Mouse (Mus musculus): ENCODE data around the gene Dst. TPM values are rescaled to one million over a fixed set of nuclear protein-coding genes. Genes with fewer than 3 reads are reported as not detected.

Dst gene
- polyA plus RNA-seq, 1 experiment from 2014 or later: 3.3 TPM

DNA sequence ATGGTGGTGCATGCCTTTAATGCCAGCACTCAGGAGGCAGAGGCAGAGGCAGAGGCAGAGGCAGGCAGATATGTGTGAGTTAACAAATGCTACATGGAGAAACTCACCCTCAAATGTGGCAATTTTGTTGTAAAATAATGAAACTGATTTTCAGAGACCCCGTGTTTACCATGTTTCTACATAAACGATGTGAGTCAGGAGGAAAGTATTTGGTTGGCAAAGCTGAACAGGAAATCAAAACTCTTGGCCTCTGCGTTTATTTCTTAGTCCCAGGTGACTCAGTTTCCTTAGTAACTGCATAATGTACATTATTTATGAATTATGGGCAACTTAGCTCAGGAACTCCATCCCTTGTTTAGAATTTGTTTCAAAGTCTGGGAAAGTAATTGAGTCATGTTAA lies 136.7 kb downstream of the Dst start:
- 50% methylated on average over 3 of the region's 3 CpGs for WGBS (ENCODE audit: insufficient replicate concordance)
- H3K4me3 ChIP-seq (replicated peaks): no peak overlapping the region
- DNase-seq (no peak), ATAC-seq (ENCODE audit: low read depth) (no peak)
- no peaks in the 10 kb centered on the region for H3K36me3 ChIP-seq
- H3K9ac ChIP-seq: no peak overlapping the region
- no peaks in the 10 kb centered on the region for H3K4me1 ChIP-seq (replicated peaks)
- H3K9me3 ChIP-seq (replicated peaks): no peaks in the 10 kb centered on the region
- no peak overlapping the region for H3K27ac ChIP-seq
- H3K27me3 ChIP-seq: no peaks in the 10 kb centered on the region
- H3K4me2 ChIP-seq: no peak overlapping the region

DNA sequence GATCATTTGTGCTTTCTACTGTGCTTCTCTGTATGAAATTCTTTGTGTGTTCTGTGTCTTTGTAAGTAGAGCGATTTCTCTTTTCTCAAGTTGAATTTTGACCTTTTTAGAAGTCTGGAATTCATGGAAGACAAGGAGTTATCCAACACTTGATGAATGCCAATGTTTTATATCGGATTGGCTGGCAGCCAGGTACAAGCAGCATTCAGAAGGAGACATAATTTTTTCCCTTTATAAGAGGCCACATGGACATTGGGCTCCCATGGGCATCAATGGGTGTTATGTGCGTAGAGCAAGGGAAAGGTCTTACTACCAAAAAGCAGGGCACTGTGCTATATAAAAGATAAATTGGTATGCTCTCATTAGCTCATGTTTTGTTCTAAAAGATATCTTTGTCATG lies 139.3 kb downstream of the Dst start:
- no peak overlapping the region for H3K4me2 ChIP-seq
- H3K36me3 ChIP-seq: no peaks in the 10 kb centered on the region
- H3K27ac ChIP-seq: no peak overlapping the region
- DNase-seq: no peak
- 62% methylated on average over 3 of the region's 3 CpGs for WGBS (ENCODE audit: insufficient replicate concordance)
- no peak overlapping the region for H3K9ac ChIP-seq
- peaks cover 3% of the 10 kb centered on the region; the same call in 1 of the 2 replicates for H3K4me1 ChIP-seq (replicated peaks)
- no peaks in the 10 kb centered on the region for H3K27me3 ChIP-seq
- ATAC-seq (ENCODE audit: low read depth): no peak
- H3K9me3 ChIP-seq (replicated peaks): no peaks in the 10 kb centered on the region
- no peak overlapping the region for H3K4me3 ChIP-seq (replicated peaks)

DNA sequence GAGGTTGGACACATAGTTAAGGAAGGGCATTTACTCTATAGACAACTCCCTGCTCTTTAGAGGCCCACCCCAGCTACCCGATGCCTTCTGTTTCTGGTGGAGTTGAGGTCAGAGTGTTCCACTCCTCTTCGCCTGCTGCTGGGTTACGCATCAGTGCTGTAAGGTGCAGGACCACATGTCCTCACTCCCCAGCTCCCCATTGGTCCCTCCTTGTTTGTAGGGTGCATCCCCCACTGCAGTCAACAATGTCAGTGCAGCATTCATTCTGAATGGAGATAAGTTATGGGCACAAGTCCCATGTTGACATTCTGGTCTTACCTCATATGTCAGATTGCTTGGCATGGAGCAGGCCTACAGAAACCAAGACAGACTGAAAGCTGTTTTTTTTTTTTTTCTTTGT lies 143.2 kb downstream of the Dst start:
- Histone ChIP-seq H3K4me1 (replicated peaks) (peaks cover 3% of the 10 kb centered on the region; the same call in 1 of the 2 replicates), H3K4me3 (replicated peaks) (no peak overlapping the region), H3K9ac (no peak overlapping the region), H3K4me2 (no peak overlapping the region), H3K36me3 (no peaks in the 10 kb centered on the region), H3K27ac (no peak overlapping the region), H3K9me3 (replicated peaks) (no peaks in the 10 kb centered on the region), H3K27me3 (no peaks in the 10 kb centered on the region)
- ATAC-seq (ENCODE audit: low read depth) (no peak), DNase-seq (no peak)
- WGBS (ENCODE audit: insufficient replicate concordance): 72% methylated on average over 3 of the region's 3 CpGs

DNA sequence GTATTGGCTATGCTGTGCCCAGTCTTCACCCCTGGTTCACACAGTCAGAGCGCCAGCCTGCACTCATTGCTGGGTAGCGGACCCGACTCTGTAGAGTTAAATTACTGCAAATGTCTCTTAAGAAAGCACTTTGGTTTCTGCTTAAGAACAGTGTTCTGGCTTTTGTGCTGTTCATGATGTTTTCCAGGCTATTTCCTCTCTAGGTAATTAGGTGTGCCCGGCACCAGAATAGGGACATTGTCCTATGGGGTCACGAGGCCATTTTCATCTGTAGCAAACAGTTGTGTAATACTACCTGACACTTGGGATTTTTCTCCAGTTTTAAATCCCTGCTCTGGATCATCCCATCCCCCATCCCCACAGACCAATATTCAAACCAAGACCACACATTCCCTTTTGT lies 144.4 kb downstream of the Dst start:
- no peaks in the 10 kb centered on the region for H3K36me3 ChIP-seq
- H3K9ac ChIP-seq: no peak overlapping the region
- peaks cover 3% of the 10 kb centered on the region; the same call in 1 of the 2 replicates for H3K4me1 ChIP-seq (replicated peaks)
- no peaks in the 10 kb centered on the region for H3K27me3 ChIP-seq
- H3K4me2 ChIP-seq: no peak overlapping the region
- no peak overlapping the region for H3K4me3 ChIP-seq (replicated peaks)
- 70% methylated on average over 5 of the region's 5 CpGs for WGBS (ENCODE audit: insufficient replicate concordance)
- H3K27ac ChIP-seq: no peak overlapping the region
- DNase-seq: no peak
- no peak for ATAC-seq (ENCODE audit: low read depth)
- no peaks in the 10 kb centered on the region for H3K9me3 ChIP-seq (replicated peaks)

DNA sequence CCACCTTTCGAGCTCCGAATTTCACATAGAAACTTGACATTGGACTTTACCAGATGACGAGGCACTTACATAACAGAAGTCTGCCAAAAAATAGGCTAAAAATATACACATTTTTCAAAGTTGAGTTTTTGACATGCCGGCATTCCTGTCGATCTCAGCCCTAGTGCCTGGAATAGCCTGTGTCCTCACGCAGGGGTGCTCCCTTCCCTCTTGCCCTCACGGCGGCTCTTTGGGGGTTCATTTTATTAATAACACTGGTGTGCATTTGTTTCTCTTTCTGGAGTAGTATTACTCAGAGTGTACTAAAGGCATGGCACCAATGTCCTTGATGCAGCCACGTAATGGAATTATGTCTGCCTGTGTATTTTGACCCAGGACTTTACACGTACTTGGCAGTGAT lies 146.9 kb downstream of the Dst start:
- WGBS (ENCODE audit: insufficient replicate concordance): 71% methylated on average over 10 of the region's 10 CpGs
- Histone ChIP-seq H3K4me3 (replicated peaks) (no peak overlapping the region), H3K9me3 (replicated peaks) (no peaks in the 10 kb centered on the region), H3K27ac (no peak overlapping the region), H3K27me3 (no peaks in the 10 kb centered on the region), H3K4me1 (replicated peaks) (peaks cover 3% of the 10 kb centered on the region; the same call in 1 of the 2 replicates), H3K9ac (no peak overlapping the region), H3K4me2 (no peak overlapping the region), H3K36me3 (no peaks in the 10 kb centered on the region)
- no peak for ATAC-seq (ENCODE audit: low read depth)
- no peak for DNase-seq

DNA sequence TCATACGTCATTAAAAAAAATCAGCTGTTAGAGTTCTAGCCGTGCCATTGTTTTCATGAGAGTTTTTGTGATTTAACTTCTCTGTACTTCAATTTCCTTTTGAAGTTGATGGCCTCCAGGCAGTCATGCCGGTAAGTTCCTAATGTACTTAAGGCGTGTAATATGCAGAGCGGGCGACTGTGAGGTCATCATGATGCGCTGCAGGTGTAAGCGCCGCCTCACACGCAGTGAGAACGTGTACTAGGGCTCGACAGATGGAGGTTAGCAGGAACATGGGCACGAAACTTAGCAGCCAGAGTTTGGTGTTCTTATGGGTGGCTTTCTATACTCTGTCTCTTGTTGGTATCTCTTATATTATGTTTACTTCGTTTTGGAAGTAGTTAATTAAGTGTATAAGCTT lies 148.6 kb downstream of the Dst start:
- no peak overlapping the region for H3K4me3 ChIP-seq (replicated peaks)
- H3K36me3 ChIP-seq: no peaks in the 10 kb centered on the region
- WGBS (ENCODE audit: insufficient replicate concordance): 79% methylated on average over 14 of the region's 14 CpGs
- DNase-seq (no peak), ATAC-seq (ENCODE audit: low read depth) (no peak)
- no peaks in the 10 kb centered on the region for H3K27me3 ChIP-seq
- no peak overlapping the region for H3K27ac ChIP-seq
- no peak overlapping the region for H3K9ac ChIP-seq
- H3K4me1 ChIP-seq (replicated peaks): peaks cover 3% of the 10 kb centered on the region; the same call in 1 of the 2 replicates
- no peaks in the 10 kb centered on the region for H3K9me3 ChIP-seq (replicated peaks)
- H3K4me2 ChIP-seq: no peak overlapping the region

DNA sequence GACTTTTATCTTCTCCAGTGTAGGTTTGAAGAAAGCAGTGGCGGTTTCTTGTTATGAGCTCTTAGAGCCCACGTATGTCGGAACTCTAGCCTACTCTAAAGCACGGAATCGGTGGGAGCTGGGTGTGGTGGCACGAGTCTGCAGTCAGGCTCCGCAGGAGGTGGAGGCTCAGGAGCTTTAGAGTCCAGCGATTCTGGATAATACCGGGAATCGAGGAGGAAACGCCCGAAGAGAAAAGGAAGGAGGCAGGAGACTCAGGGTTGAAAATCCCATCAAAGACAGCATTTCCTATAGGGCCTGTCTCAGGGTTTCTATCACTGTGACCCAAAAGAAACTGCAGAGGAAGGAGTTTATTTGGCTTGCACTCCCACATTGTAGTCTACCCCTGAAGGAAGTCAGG lies 151.2 kb downstream of the Dst start:
- H3K4me1 ChIP-seq (replicated peaks): peaks cover 10% of the 10 kb centered on the region; the same call in 1 of the 2 replicates
- no peak overlapping the region for H3K4me2 ChIP-seq
- H3K27ac ChIP-seq: no peak overlapping the region
- no peaks in the 10 kb centered on the region for H3K36me3 ChIP-seq
- H3K9me3 ChIP-seq (replicated peaks): no peaks in the 10 kb centered on the region
- no peak for DNase-seq
- H3K9ac ChIP-seq: no peak overlapping the region
- H3K27me3 ChIP-seq: no peaks in the 10 kb centered on the region
- WGBS (ENCODE audit: insufficient replicate concordance): 72% methylated on average over 12 of the region's 12 CpGs
- no peak for ATAC-seq (ENCODE audit: low read depth)
- H3K4me3 ChIP-seq (replicated peaks): no peak overlapping the region

DNA sequence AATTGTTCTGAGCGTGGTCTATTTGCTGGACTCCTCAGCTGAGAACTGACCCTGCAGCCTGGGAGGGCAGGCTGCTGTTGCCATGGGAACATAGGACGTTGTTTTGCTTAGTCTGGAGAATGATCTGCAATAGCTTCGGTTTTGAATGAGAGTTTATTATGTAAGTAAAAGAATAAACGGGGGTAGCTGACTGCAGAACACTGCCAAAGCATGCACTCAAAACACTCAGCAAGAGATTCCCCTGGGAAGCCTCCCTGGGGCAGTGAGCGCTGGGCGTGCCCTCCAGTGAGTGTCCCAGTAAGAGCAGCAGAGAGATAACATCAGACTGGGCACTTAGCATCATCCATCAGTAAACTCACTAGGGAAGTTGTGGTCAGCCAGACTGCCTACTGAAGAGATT lies 152.4 kb downstream of the Dst start:
- Histone ChIP-seq H3K4me2 (no peak overlapping the region), H3K36me3 (no peaks in the 10 kb centered on the region), H3K27ac (no peak overlapping the region), H3K4me3 (replicated peaks) (no peak overlapping the region), H3K9ac (no peak overlapping the region), H3K27me3 (no peaks in the 10 kb centered on the region), H3K9me3 (replicated peaks) (no peaks in the 10 kb centered on the region), H3K4me1 (replicated peaks) (peaks cover 11% of the 10 kb centered on the region; the same call in 1 of the 2 replicates)
- ATAC-seq (ENCODE audit: low read depth) (no peak), DNase-seq (no peak)
- 20% methylated on average over 6 of the region's 6 CpGs for WGBS (ENCODE audit: insufficient replicate concordance)

DNA sequence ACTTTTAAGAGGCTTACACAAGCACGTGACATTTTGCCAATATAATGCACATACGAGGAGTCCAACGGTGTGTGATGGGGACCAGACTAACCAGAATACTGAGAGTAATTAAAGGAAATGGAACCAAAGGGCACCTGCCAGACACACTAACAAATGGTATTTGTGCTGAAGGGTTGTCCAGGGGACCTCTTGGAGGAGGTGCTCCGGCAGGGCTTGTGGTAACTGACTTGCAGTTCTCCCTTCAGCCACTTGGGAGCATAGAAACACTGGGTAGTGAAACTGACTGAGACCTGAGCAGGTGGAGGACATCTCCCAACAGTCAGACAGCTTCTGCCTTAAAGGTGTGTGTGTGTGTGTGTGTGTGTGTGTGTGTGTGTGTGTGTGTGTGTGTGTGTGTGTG lies 153.1 kb downstream of the Dst start:
- WGBS (ENCODE audit: insufficient replicate concordance): 25% methylated on average over 4 of the region's 4 CpGs
- no peak for ATAC-seq (ENCODE audit: low read depth)
- H3K4me2 ChIP-seq: no peak overlapping the region

DNA sequence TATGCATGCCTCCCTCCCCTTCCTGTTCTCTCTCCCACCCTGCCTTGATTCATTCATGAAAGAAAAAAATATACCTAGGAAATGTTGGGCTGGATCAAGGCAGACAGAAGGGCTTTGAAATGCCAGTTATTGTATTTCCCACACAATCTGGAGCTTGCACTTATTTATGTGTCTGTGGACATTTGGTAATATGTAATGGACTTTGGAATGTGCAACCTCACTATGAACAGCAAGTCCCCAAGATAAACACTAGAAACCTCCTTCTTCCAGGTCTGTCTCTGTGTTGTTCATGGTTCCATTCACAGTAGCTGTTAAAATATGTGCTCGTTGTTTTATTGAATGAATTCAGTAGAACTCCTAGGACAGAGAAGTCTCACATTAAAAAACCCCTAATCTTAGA lies 153.8 kb downstream of the Dst start:
- Histone ChIP-seq H3K9ac (no peak overlapping the region), H3K36me3 (no peaks in the 10 kb centered on the region), H3K27me3 (no peaks in the 10 kb centered on the region), H3K4me1 (replicated peaks) (peaks cover 11% of the 10 kb centered on the region; the same call in 1 of the 2 replicates), H3K9me3 (replicated peaks) (no peaks in the 10 kb centered on the region), H3K4me2 (no peak overlapping the region), H3K27ac (no peak overlapping the region), H3K4me3 (replicated peaks) (no peak overlapping the region)
- DNase-seq: no peak
- ATAC-seq (ENCODE audit: low read depth): no peak
- 70% methylated on average over 1 of the region's 1 CpGs for WGBS (ENCODE audit: insufficient replicate concordance)

More for the DNA sequence above, 153.1 kb downstream of the Dst start:
- Histone ChIP-seq H3K36me3 (no peaks in the 10 kb centered on the region), H3K27ac (no peak overlapping the region), H3K9ac (no peak overlapping the region), H3K9me3 (replicated peaks) (no peaks in the 10 kb centered on the region), H3K27me3 (no peaks in the 10 kb centered on the region), H3K4me3 (replicated peaks) (no peak overlapping the region), H3K4me1 (replicated peaks) (peaks cover 11% of the 10 kb centered on the region; the same call in 1 of the 2 replicates)
- no peak for DNase-seq

DNA sequence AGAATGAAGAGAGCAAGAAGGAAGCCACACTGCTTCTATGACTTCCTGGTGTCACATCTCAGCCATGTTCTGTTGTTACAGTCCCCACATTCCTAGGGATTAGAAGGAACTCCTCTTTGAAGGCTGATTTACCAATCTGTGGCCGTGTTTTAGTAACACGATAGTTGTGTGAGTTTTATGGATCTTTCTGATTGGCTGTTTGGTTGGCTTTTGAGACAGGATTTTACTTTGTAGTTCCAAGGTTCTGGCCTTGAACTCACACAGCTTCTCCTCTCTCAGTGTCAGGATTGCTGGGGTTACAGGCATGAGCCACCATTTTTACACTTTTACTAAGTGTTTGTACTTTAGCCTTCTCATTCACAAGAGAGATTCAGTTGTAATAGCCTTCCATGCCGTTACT lies 155.9 kb downstream of the Dst start:
- Histone ChIP-seq H3K4me1 (replicated peaks) (peaks cover 11% of the 10 kb centered on the region; the same call in 1 of the 2 replicates), H3K27ac (no peak overlapping the region), H3K4me3 (replicated peaks) (no peak overlapping the region), H3K4me2 (no peak overlapping the region), H3K36me3 (no peaks in the 10 kb centered on the region), H3K9ac (no peak overlapping the region), H3K9me3 (replicated peaks) (no peaks in the 10 kb centered on the region), H3K27me3 (no peaks in the 10 kb centered on the region)
- 54% methylated on average over 3 of the region's 3 CpGs for WGBS (ENCODE audit: insufficient replicate concordance)
- DNase-seq (no peak), ATAC-seq (ENCODE audit: low read depth) (no peak)

DNA sequence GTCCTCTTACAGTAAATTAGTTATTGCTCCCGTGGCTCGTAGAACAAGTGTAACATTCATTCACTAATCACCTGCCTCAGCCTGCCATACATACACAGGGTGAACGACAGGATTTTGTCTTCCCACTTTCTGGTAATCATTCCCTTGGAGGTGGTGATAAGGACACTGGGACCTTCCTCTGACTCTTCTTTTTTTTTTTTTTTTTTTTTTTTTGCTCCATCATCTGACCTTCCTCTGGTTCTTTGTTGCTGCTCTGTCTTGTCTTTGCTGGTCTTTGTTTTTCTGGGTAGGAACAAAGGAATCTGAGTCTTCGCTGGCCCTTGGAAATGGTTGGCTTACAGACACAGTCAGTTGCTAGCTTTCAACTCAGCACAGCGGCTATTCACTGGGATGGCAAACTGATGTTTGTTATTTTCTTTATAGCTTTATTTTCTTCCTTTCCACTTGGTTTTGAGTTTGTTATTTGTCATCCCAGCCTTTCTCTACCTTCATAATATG lies 157.6 kb downstream of the Dst start:
- no peaks in the 10 kb centered on the region for H3K9me3 ChIP-seq (replicated peaks)
- H3K4me2 ChIP-seq: no peak overlapping the region
- H3K27ac ChIP-seq: no peak overlapping the region
- H3K4me1 ChIP-seq (replicated peaks): peaks cover 9% of the 10 kb centered on the region; the same call in 1 of the 2 replicates
- no peaks in the 10 kb centered on the region for H3K36me3 ChIP-seq
- 56% methylated on average over 5 of the region's 5 CpGs for WGBS (ENCODE audit: insufficient replicate concordance)
- DNase-seq (no peak), ATAC-seq (ENCODE audit: low read depth) (no peak)
- no peak overlapping the region for H3K9ac ChIP-seq
- H3K4me3 ChIP-seq (replicated peaks): no peak overlapping the region
- no peaks in the 10 kb centered on the region for H3K27me3 ChIP-seq

Data from liver, embryonic 13.5 days (tissue).